ENCODE assay signal across 11 mouse cellular contexts in genomic region chr5:17271722-17272479, GRCm38 (mm10).
DNase-seq lines count a peak whose midpoint lies in the region; ATAC-seq and TF ChIP-seq lines count a peak whose summit lies in the region.
"Had no signal": no experiment of that assay in that cellular context is flagged by ENCODE, and none has a peak within 500 bp of the region (broad histone marks: within the 10 kb centered on the region; RNA-seq: fewer than 3 reads in every experiment).

No protein-coding gene starts in this region.

- H3K9me3 ChIP-seq in lung, embryonic 14.5 days (ENCODE audit: low read depth, low read length): no peaks in the 10 kb centered on the region
- 0 out of 2 replicates have a peak, but pooled peaks cover 3% of the 10 kb centered on the region for H3K9me3 ChIP-seq in heart, embryonic 12.5 days (replicated peaks)
- H3K9me3 ChIP-seq: embryonic facial prominence, embryonic 12.5 days had no signal

- no peaks in the 10 kb centered on the region for H3K27me3 ChIP-seq in kidney, adult 2 months (replicated peaks; ENCODE audit: control insufficient read depth, insufficient read depth, low read length)
- H3K27me3 ChIP-seq in lung, embryonic 14.5 days (ENCODE audit: insufficient read depth, low read length): no peaks in the 10 kb centered on the region
- H3K27me3 ChIP-seq in heart, embryonic 12.5 days (replicated peaks): no peaks in the 10 kb centered on the region
- H3K27me3 ChIP-seq: embryonic facial prominence, embryonic 12.5 days had no signal

- no peaks in the 10 kb centered on the region for H3K36me3 ChIP-seq in kidney, adult 2 months (ENCODE audit: control insufficient read depth, insufficient read depth, low read length)
- H3K36me3 ChIP-seq in lung, embryonic 14.5 days (ENCODE audit: insufficient read depth): no peaks in the 10 kb centered on the region
- no peaks in the 10 kb centered on the region for H3K36me3 ChIP-seq in heart, embryonic 12.5 days
- H3K36me3 ChIP-seq: embryonic facial prominence, embryonic 12.5 days; hindbrain, embryonic 10.5 days had no signal

- ATAC-seq in lung, embryonic 14.5 days (ENCODE audit: insufficient read depth): peak; percentile 91
- no peak for ATAC-seq in heart, embryonic 12.5 days (ENCODE audit: insufficient number of reproducible peaks, low FRiP score)

- no peak for TF ChIP-seq CTCF in kidney, adult 2 months (conservative IDR thresholded peaks at IDR 0.05; ENCODE audit: insufficient read depth, insufficient read length, low read depth, low read length)
- no peak for TF ChIP-seq CTCF in lung, embryonic 14.5 days (IDR thresholded peaks at IDR 0.05; ENCODE audit: low read depth)

- peaks cover 13% of the 10 kb centered on the region for H3K4me1 ChIP-seq in kidney, adult 2 months (ENCODE audit: control insufficient read depth, insufficient read depth, low read length)
- H3K4me1 ChIP-seq in lung, embryonic 14.5 days (ENCODE audit: insufficient read depth): no peaks in the 10 kb centered on the region
- peaks cover 4% of the 10 kb centered on the region; the same call in 1 of the 2 replicates for H3K4me1 ChIP-seq in heart, embryonic 12.5 days (replicated peaks)
- H3K4me1 ChIP-seq: embryonic facial prominence, embryonic 12.5 days; hindbrain, embryonic 10.5 days had no signal

- H3K4me3 ChIP-seq in kidney, adult 2 months (ENCODE audit: insufficient read depth, low read depth, low read length): no peak overlapping the region
- H3K4me3 ChIP-seq in lung, embryonic 14.5 days (ENCODE audit: low read depth, low read length): no peak overlapping the region
- H3K4me3 ChIP-seq in heart, embryonic 12.5 days: no peak overlapping the region
- H3K4me3 ChIP-seq: embryonic facial prominence, embryonic 12.5 days; hindbrain, embryonic 10.5 days had no signal

- intact Hi-C loops in left cerebral cortex, postnatal 10 days (cut with DNase I): no loop called here

- 35% methylated on average over 3 of the region's 3 CpGs for WGBS in kidney, adult 2 months
- 55% methylated on average over 3 of the region's 3 CpGs for WGBS in lung, embryonic 14.5 days
- WGBS in heart, embryonic 12.5 days: 69% methylated on average over 3 of the region's 3 CpGs

- H3K4me2 ChIP-seq in lung, embryonic 14.5 days: peak overlapping the region; percentile 29; the same call in 1 of the 2 replicates
- no peak overlapping the region for H3K4me2 ChIP-seq in heart, embryonic 12.5 days
- H3K4me2 ChIP-seq: embryonic facial prominence, embryonic 12.5 days had no signal

- H3K27ac ChIP-seq in kidney, adult 2 months (ENCODE audit: insufficient read depth, low read depth, low read length): peak overlapping the region; percentile 96
- peak overlapping the region; percentile 69; the same call in 1 of the 2 replicates for H3K27ac ChIP-seq in lung, embryonic 14.5 days (ENCODE audit: low read depth)
- H3K27ac ChIP-seq in heart, embryonic 12.5 days (ENCODE audit: poor library complexity, severe bottlenecking): no peak overlapping the region
- H3K27ac ChIP-seq: embryonic facial prominence, embryonic 12.5 days; hindbrain, embryonic 10.5 days had no signal

- peak; percentile 33 to 55 for DNase-seq in urinary bladder, postnatal 36 days (ENCODE audit: low spot score in 2 of 2)
- no peak for DNase-seq in urinary bladder, postnatal 10 days (ENCODE audit: low spot score)
- peak; percentile 74 for DNase-seq in kidney, adult 2 months
- peak; percentile 76 for DNase-seq in lung, embryonic 14.5 days
- no peak for DNase-seq in left cerebral cortex, postnatal 10 days (ENCODE audit: extremely low spot score in 1 of 2, low spot score in 2 of 2)
- DNase-seq in frontal cortex, postnatal 14 days (ENCODE audit: low spot score in 2 of 2): no peak
- DNase-seq: cerebellum, adult 11-12 months; gastrocnemius, postnatal 10 days had no signal

- H3K9ac ChIP-seq in lung, embryonic 14.5 days: no peak overlapping the region
- H3K9ac ChIP-seq in heart, embryonic 12.5 days: no peak overlapping the region
- H3K9ac ChIP-seq: embryonic facial prominence, embryonic 12.5 days had no signal

- no peak for TF ChIP-seq POLR2A in kidney, adult 2 months (IDR thresholded peaks at IDR 0.05; ENCODE audit: low read depth, low read length)

Comparison
In these comparisons a context has a peak if more than half of its experiments do, and no peak if none do; other contexts are left out.
1. DNase-seq: peak in urinary bladder, postnatal 36 days (2 of 2), kidney, adult 2 months (single experiment) and lung, embryonic 14.5 days (single experiment); none in urinary bladder, postnatal 10 days (single experiment), left cerebral cortex, postnatal 10 days (0 of 2) and frontal cortex, postnatal 14 days (0 of 2).